Mouse (Mus musculus): ENCODE results near the gene Rgs6. TPM values are rescaled to one million over a fixed set of nuclear protein-coding genes. Genes with fewer than 3 reads are reported as not detected.

Rgs6 gene
- polyA plus RNA-seq, 1 experiment from 2014 or later = 1.8 TPM

DNA sequence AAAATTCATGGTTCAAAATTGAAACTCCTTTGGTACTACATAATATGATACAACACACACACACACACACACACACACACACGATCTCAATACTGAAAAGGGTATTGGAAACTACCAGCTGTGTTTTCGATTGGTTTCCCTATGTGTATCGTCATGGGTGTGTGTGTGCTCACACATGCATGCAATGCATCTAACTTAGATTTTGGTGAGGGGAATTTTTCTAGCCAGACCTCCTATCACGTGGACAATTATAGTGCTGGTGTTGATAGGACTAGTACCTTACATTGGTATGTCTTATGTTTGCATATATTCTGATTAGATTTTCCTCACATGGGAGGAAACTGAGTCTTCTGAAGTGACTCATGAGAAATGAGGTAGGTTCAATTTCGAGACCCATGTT, 192.8 kb downstream of the Rgs6 start:
- no peaks in the 10 kb centered on the region for H3K9me3 ChIP-seq
- no peak overlapping the region for H3K9ac ChIP-seq
- WGBS = 91% methylated on average over 5 of the region's 5 CpGs
- no peak overlapping the region for H3K27ac ChIP-seq
- no peak overlapping the region for H3K4me3 ChIP-seq (replicated peaks)
- no peak overlapping the region for H3K4me2 ChIP-seq
- no peaks in the 10 kb centered on the region for H3K27me3 ChIP-seq
- no peak for ATAC-seq (ENCODE audit: low FRiP score)
- H3K4me1 ChIP-seq = no peaks in the 10 kb centered on the region
- no peaks in the 10 kb centered on the region for H3K36me3 ChIP-seq (replicated peaks)

GRCm38 (mm10) chr12:82781414-82781813, 193.3 kb downstream of the Rgs6 start:
- no peak overlapping the region for H3K9ac ChIP-seq
- no peak for ATAC-seq (ENCODE audit: low FRiP score)
- no peak overlapping the region for H3K4me3 ChIP-seq (replicated peaks)
- H3K27ac ChIP-seq = no peak overlapping the region
- no peaks in the 10 kb centered on the region for H3K4me1 ChIP-seq
- H3K4me2 ChIP-seq = no peak overlapping the region
- H3K36me3 ChIP-seq (replicated peaks) = no peaks in the 10 kb centered on the region
- WGBS = 85% methylated on average over 5 of the region's 5 CpGs
- H3K9me3 ChIP-seq = no peaks in the 10 kb centered on the region
- no peaks in the 10 kb centered on the region for H3K27me3 ChIP-seq

- Histone ChIP-seq H3K4me3 (replicated peaks) (no peak overlapping the region), H3K27me3 (no peaks in the 10 kb centered on the region), H3K4me1 (no peaks in the 10 kb centered on the region), H3K9me3 (no peaks in the 10 kb centered on the region), H3K9ac (no peak overlapping the region), H3K4me2 (no peak overlapping the region), H3K36me3 (replicated peaks) (no peaks in the 10 kb centered on the region), H3K27ac (no peak overlapping the region)
- ATAC-seq (ENCODE audit: low FRiP score) = no peak
- WGBS = 91% methylated on average over 3 of the region's 3 CpGs
Observed at GRCm38 (mm10) chr12:82792122-82792521, 204.0 kb downstream of the Rgs6 start.

DNA sequence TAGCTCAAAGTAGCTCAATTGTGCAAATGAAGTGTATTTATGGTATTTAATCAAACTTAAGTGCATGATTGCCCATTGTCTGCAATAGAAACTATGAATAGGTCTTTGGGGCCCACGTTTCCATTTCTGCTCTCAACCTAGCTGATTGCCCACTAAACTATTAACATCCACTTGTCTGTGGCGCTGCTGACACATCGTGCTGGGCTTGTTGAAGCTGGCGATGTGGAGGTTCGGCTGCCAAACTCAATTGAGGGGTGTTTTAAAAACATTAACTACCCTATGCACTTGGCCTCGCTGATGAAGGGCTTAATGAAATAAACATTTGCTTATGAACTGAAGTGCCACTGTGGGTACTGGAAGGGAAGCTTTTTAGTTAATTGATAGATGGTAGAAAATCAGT, 211.8 kb downstream of the Rgs6 start:
- Histone ChIP-seq H3K4me1 (no peaks in the 10 kb centered on the region), H3K36me3 (replicated peaks) (no peaks in the 10 kb centered on the region), H3K4me3 (replicated peaks) (no peak overlapping the region), H3K9me3 (no peaks in the 10 kb centered on the region), H3K4me2 (no peak overlapping the region), H3K27ac (no peak overlapping the region), H3K9ac (no peak overlapping the region), H3K27me3 (no peaks in the 10 kb centered on the region)
- ATAC-seq (ENCODE audit: low FRiP score) = peak; percentile 20; the same call in 1 of the 2 replicates
- 54% methylated on average over 6 of the region's 6 CpGs for WGBS

DNA sequence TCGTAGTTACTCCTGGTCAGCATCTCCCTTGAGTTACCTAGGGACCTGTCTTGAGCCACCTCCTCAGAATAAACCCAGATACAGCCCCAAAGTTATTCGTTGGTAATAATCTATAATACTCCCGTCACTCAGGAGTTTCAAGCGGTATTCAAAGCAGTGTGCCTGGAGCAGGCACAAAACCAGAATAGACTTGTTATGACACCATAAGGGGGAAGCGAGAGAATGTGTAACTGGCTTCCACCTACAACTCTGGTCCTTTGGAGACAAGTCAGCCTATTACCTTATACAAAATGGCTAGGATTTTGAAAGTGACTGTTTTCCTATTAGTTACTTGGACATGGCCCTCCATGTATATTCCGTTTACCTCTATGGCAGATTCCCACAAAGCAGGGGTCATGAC, 213.6 kb downstream of the Rgs6 start:
- no peak overlapping the region for H3K27ac ChIP-seq
- 90% methylated on average over 6 of the region's 6 CpGs for WGBS
- H3K4me1 ChIP-seq = no peaks in the 10 kb centered on the region
- no peak overlapping the region for H3K9ac ChIP-seq
- no peaks in the 10 kb centered on the region for H3K36me3 ChIP-seq (replicated peaks)
- no peaks in the 10 kb centered on the region for H3K9me3 ChIP-seq
- H3K27me3 ChIP-seq = no peaks in the 10 kb centered on the region
- H3K4me2 ChIP-seq = no peak overlapping the region
- no peak for ATAC-seq (ENCODE audit: low FRiP score)
- H3K4me3 ChIP-seq (replicated peaks) = no peak overlapping the region

DNA sequence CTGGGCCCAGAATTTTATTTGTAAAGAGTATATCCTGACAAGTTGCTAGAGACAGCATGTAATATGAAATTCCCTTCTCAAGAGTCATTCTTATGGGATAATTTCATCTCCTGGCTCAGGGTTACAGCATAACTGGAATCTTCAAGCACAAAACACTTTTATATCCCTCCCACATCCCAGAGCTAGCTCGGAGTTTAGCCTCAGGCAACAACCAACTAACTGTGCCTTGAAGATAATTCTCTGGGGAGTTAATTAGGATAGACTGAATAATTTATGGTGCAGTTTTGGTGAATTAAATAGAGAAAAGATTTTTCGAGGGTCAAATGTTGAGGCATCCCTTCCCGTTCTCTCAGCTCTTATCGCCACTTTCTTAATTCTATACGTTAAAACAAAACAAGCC, 214.6 kb downstream of the Rgs6 start:
- no peaks in the 10 kb centered on the region for H3K9me3 ChIP-seq
- no peaks in the 10 kb centered on the region for H3K27me3 ChIP-seq
- no peak for ATAC-seq (ENCODE audit: low FRiP score)
- H3K36me3 ChIP-seq (replicated peaks) = no peaks in the 10 kb centered on the region
- WGBS = 82% methylated on average over 5 of the region's 5 CpGs
- no peak overlapping the region for H3K9ac ChIP-seq
- H3K4me2 ChIP-seq = no peak overlapping the region
- H3K4me3 ChIP-seq (replicated peaks) = no peak overlapping the region
- no peaks in the 10 kb centered on the region for H3K4me1 ChIP-seq
- H3K27ac ChIP-seq = no peak overlapping the region

- Histone ChIP-seq H3K27me3 (no peaks in the 10 kb centered on the region), H3K4me1 (no peaks in the 10 kb centered on the region), H3K27ac (no peak overlapping the region), H3K4me3 (replicated peaks) (no peak overlapping the region), H3K36me3 (replicated peaks) (no peaks in the 10 kb centered on the region), H3K9me3 (no peaks in the 10 kb centered on the region), H3K4me2 (no peak overlapping the region), H3K9ac (no peak overlapping the region)
- ATAC-seq (ENCODE audit: low FRiP score) = no peak
- 98% methylated on average over 4 of the region's 4 CpGs for WGBS
Observed at GRCm38 (mm10) chr12:82805167-82805566, 217.1 kb downstream of the Rgs6 start.

GRCm38 (mm10) chr12:82810631-82811030, 222.5 kb downstream of the Rgs6 start:
- no peaks in the 10 kb centered on the region for H3K9me3 ChIP-seq
- 98% methylated on average over 3 of the region's 3 CpGs for WGBS
- H3K27ac ChIP-seq = no peak overlapping the region
- H3K36me3 ChIP-seq (replicated peaks) = no peaks in the 10 kb centered on the region
- H3K4me2 ChIP-seq = no peak overlapping the region
- no peak overlapping the region for H3K9ac ChIP-seq
- no peaks in the 10 kb centered on the region for H3K4me1 ChIP-seq
- H3K27me3 ChIP-seq = no peaks in the 10 kb centered on the region
- no peak overlapping the region for H3K4me3 ChIP-seq (replicated peaks)
- ATAC-seq (ENCODE audit: low FRiP score) = no peak

- Histone ChIP-seq H3K4me1 (no peaks in the 10 kb centered on the region), H3K4me2 (no peak overlapping the region), H3K4me3 (replicated peaks) (no peak overlapping the region), H3K9ac (no peak overlapping the region), H3K9me3 (no peaks in the 10 kb centered on the region), H3K27me3 (no peaks in the 10 kb centered on the region), H3K27ac (no peak overlapping the region), H3K36me3 (replicated peaks) (no peaks in the 10 kb centered on the region)
- ATAC-seq (ENCODE audit: low FRiP score) = no peak
- WGBS = 87% methylated on average over 2 of the region's 2 CpGs
Observed at GRCm38 (mm10) chr12:82815982-82816381, 227.9 kb downstream of the Rgs6 start.

GRCm38 (mm10) chr12:82819328-82819727, 231.2 kb downstream of the Rgs6 start:
- Histone ChIP-seq H3K9ac (no peak overlapping the region), H3K27me3 (no peaks in the 10 kb centered on the region), H3K36me3 (replicated peaks) (no peaks in the 10 kb centered on the region), H3K27ac (no peak overlapping the region), H3K4me1 (no peaks in the 10 kb centered on the region), H3K4me3 (replicated peaks) (no peak overlapping the region), H3K4me2 (no peak overlapping the region), H3K9me3 (no peaks in the 10 kb centered on the region)
- 79% methylated on average over 6 of the region's 6 CpGs for WGBS
- ATAC-seq (ENCODE audit: low FRiP score) = no peak

GRCm38 (mm10) chr12:82819991-82820390, 231.9 kb downstream of the Rgs6 start:
- no peak overlapping the region for H3K4me3 ChIP-seq (replicated peaks)
- no peak overlapping the region for H3K4me2 ChIP-seq
- H3K9ac ChIP-seq = no peak overlapping the region
- 90% methylated on average over 6 of the region's 6 CpGs for WGBS
- ATAC-seq (ENCODE audit: low FRiP score) = no peak
- H3K27ac ChIP-seq = no peak overlapping the region
- no peaks in the 10 kb centered on the region for H3K4me1 ChIP-seq
- no peaks in the 10 kb centered on the region for H3K9me3 ChIP-seq
- no peaks in the 10 kb centered on the region for H3K27me3 ChIP-seq
- no peaks in the 10 kb centered on the region for H3K36me3 ChIP-seq (replicated peaks)

DNA sequence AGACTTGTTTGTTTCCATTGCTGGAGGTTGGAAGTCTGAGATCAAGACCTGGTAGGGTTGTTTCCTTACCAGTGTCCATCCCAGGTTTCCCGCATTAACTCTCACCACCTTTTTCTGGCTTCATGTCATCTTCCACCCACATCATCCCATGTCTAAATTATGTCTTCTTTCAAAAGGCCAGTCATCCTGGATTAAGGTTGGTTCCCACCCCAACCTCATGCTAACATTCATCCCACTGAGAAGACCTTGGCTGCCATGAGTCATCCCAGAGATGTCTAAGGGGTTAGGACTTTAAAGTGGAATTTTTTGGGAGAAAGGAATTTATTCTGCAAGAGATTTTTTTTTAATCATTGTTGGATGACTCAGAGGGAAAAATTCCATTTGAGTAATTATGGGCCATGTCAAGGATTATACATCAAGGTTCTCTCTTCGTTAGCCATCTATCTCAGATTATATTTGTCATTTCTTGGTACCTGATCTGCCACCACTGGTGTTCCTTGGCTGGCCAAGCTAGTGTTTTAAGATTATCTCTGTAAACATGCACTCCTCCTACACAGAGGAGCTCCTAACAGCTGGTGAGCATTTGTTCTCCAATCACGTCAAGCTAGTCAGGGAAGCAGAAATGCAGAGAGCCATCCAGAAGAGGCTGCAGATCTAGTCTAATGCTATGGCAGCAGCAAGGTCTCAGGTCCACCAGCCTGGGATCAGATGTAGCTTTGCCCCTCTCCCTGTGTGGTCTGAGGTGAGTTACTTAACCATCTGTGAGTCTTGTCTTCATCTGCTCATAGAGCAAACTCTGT, 234.9 kb downstream of the Rgs6 start:
- Histone ChIP-seq H3K27me3 (no peaks in the 10 kb centered on the region), H3K36me3 (replicated peaks) (no peaks in the 10 kb centered on the region), H3K4me1 (no peaks in the 10 kb centered on the region), H3K9ac (no peak overlapping the region), H3K4me2 (no peak overlapping the region), H3K4me3 (replicated peaks) (no peak overlapping the region), H3K9me3 (no peaks in the 10 kb centered on the region), H3K27ac (no peak overlapping the region)
- 92% methylated on average over 3 of the region's 3 CpGs for WGBS
- ATAC-seq (ENCODE audit: low FRiP score) = no peak

DNA sequence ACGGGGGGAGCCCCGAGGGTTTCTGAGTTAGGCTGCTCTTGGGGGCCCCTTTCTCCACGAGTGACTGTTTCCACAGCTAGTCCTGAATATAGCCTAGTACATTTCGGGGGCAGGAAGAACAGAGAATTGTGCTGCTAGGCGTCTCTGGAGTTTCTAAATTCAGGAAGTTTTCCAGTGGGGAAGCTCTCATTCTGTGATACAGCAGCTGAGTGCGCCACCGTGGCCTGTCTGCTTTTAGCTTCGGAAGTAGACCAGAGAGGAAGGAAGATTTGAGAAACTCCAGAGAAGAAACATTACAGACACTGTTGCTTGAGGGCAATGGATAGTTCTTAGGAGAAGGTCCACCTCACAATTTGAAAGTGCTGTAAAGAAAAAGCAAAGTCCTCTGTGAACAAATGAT, 242.2 kb downstream of the Rgs6 start:
- no peak for ATAC-seq (ENCODE audit: low FRiP score)
- H3K9me3 ChIP-seq = no peaks in the 10 kb centered on the region
- no peaks in the 10 kb centered on the region for H3K27me3 ChIP-seq
- no peak overlapping the region for H3K9ac ChIP-seq
- H3K4me2 ChIP-seq = no peak overlapping the region
- 90% methylated on average over 8 of the region's 8 CpGs for WGBS
- H3K27ac ChIP-seq = no peak overlapping the region
- no peaks in the 10 kb centered on the region for H3K36me3 ChIP-seq (replicated peaks)
- no peak overlapping the region for H3K4me3 ChIP-seq (replicated peaks)
- no peaks in the 10 kb centered on the region for H3K4me1 ChIP-seq

All from forebrain, embryonic 12.5 days (tissue).